Mouse (Mus musculus): ENCODE results near the gene Klf15. TPM values are rescaled to one million over a fixed set of nuclear protein-coding genes. Genes with fewer than 3 reads are reported as not detected.
A peak's percentile ranks its signal among the peaks of the same experiment; 100 is the strongest.

Gene Klf15
- polyA plus RNA-seq (2015; fragmentation: Nextera tagmentation; extraction: Ambion mirVana), result 5.0 and 5.1 TPM in 2 replicates

DNA sequence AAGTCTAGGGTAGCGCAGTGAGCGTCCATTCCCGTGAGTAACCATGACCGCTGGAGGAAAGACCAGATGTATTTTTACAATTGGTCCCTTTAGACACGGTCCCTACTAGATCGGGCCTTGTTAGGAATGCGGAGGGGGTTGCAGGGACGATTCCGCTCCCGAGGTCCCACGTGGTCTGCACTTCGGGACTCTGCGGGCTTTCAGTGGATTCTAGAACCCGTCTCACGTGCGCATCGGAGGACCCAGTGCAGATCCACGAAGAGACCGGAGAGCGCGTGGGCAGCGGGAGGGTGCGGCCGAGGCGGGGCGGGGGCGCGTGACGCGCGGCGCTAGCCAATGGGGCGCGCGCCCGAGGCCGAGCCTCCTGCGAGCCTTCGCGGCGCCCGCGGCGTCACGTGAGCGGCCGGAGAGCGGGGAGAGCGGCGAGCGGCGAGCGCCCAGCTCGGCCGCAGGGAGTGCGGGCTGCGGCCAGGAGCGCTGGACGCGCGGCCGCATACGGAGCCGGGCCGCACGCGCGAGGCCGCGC, at the start of gene Klf15:
TSS of gene Klf15 (plus strand) at position 396 of the 526 bp plus-strand sequence.
- no peak within 1 kb of the TSS for H3K27ac ChIP-seq
- H3K4me1 ChIP-seq, result peaks cover 16% of the 10 kb centered on the region
- no peaks in the 10 kb centered on the region for H3K9me3 ChIP-seq
- H3K4me3 ChIP-seq, result peak within 1 kb of the TSS; percentile 66
- peaks cover 40% of the 10 kb centered on the region for H3K27me3 ChIP-seq
- peak within 1 kb of the TSS; percentile 76 for H3K9ac ChIP-seq
- H3K36me3 ChIP-seq, result no peaks in the 10 kb centered on the region; the same call in 1 of the 2 replicates
- H3K4me2 ChIP-seq (replicated peaks), result peak within 1 kb of the TSS; percentile 100
- WGBS, result under 1% methylated on average over 68 of the region's 70 CpGs
- ATAC-seq (ENCODE audit: low FRiP score, low read depth), result peak; percentile 78

DNA sequence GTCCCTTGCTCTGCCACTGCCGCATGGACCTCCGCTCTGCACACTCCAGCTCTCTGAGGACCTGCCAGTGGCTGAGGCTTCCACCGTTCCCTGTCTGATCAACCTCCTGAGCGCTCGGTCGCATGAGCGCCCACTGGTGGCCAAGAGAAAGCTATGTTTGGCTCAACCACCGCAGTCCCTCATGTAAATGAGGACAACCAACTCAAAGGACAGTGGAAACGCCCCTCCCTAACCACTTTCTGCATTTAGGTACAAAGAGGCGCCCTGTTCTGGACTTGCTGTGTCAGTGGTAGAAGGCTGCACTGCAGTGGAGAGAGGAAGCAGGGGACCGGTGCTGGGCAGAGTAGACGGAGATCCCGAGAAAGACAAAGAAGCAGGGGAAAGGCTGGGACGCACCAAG, 39.8 kb upstream of the Klf15 start:
- no peaks in the 10 kb centered on the region for H3K36me3 ChIP-seq
- no peaks in the 10 kb centered on the region for H3K9me3 ChIP-seq
- peak overlapping the region; percentile 49 for H3K4me2 ChIP-seq (replicated peaks)
- ATAC-seq (ENCODE audit: low FRiP score, low read depth), result peak; percentile 73
- H3K27me3 ChIP-seq, result peaks cover 13% of the 10 kb centered on the region
- peak overlapping the region; percentile 2; the same call in 1 of the 2 replicates for H3K4me3 ChIP-seq
- no peak overlapping the region for H3K9ac ChIP-seq
- H3K27ac ChIP-seq, result no peak overlapping the region
- WGBS, result 6% methylated on average over 14 of the region's 14 CpGs
- peaks cover 7% of the 10 kb centered on the region for H3K4me1 ChIP-seq

DNA sequence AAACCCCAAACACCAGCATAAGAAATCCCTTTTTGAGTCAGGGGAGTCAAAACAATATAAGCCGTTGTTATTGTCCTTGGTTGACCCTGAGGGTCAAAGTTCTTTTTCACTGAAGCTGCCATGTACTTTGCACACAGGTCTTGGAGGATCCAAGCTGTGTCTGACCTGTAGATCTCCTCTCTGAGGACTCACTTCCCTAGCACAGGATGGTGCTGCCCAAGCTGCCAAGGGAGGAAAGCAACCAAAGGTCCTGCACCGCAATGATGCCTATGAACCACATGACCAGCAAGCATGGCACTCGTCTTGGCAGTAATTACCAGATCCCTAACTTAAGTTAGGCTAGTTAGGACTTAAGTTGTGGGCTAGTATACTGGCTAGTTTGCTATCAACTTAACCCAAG, 37.0 kb upstream of the Klf15 start:
- no peak overlapping the region for H3K27ac ChIP-seq
- H3K4me3 ChIP-seq, result no peak overlapping the region
- peaks cover 20% of the 10 kb centered on the region for H3K4me1 ChIP-seq
- no peaks in the 10 kb centered on the region for H3K36me3 ChIP-seq
- no peak overlapping the region for H3K4me2 ChIP-seq (replicated peaks)
- H3K27me3 ChIP-seq, result peaks cover 19% of the 10 kb centered on the region
- WGBS, result 70% methylated on average over 3 of the region's 3 CpGs
- no peak overlapping the region for H3K9ac ChIP-seq
- H3K9me3 ChIP-seq, result no peaks in the 10 kb centered on the region
- ATAC-seq (ENCODE audit: low FRiP score, low read depth), result no peak

DNA sequence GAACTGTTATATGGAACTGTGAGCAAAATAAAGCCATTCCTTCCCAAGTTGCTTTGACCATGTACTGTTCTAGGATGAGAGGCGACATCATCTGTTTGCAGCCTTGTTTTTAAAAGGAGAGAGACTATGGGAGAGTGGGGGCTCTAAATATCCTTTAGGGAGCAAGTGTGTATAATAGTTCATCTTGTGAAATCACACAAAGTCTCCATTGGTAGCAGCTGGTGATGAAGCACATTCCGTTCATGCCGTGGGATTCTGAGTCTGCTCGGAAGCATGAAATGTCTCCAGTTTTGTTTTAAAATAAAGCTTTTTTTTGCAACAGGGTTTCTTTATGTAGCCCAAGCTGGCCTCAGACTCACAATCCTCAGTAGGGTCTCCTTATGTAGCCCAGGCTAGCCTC, 36.4 kb upstream of the Klf15 start:
- Histone ChIP-seq H3K27me3 (peaks cover 19% of the 10 kb centered on the region), H3K9me3 (no peaks in the 10 kb centered on the region), H3K4me2 (replicated peaks) (no peak overlapping the region), H3K36me3 (no peaks in the 10 kb centered on the region), H3K4me1 (peaks cover 20% of the 10 kb centered on the region), H3K27ac (no peak overlapping the region), H3K4me3 (no peak overlapping the region), H3K9ac (no peak overlapping the region)
- no peak for ATAC-seq (ENCODE audit: low FRiP score, low read depth)
- WGBS, result 75% methylated on average over 4 of the region's 4 CpGs

DNA sequence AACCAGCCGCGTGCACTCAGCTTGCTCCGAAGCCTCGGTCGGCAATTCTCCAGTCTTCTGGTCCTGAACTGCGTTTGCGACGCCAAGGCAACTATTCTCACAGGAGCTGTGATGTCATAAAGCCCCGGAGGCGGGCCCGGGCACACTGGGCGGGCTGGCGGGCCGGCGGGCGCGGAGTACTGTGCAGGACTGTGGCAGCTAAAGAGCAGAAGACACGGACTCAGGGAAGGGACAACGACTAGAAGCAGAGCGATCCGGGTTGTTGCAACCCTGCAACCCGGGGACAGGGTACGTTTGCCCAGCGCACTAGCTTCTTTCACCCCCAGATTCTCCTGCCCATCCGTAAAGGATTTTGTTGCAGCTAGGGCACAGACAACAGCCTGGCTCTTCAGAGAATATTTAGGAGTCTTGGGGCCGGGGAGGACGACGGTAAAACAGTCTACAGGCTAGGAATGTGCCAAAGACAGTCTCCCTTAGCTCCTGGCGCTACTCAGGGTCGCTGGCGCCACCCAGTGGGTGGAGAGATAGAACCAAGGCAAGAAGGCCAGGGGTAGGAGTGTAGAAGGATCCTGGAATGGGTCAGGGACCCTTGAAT, 33.9 kb upstream of the Klf15 start, which contains the start of gene Cfap100:
TSS of gene Cfap100 (minus strand) at position 418 of the 595 bp plus-strand sequence.
- Histone ChIP-seq H3K27me3 (peaks cover 19% of the 10 kb centered on the region), H3K4me3 (peak within 1 kb of the TSS; percentile 50), H3K4me2 (replicated peaks) (peak within 1 kb of the TSS; percentile 86), H3K27ac (no peak within 1 kb of the TSS), H3K36me3 (no peaks in the 10 kb centered on the region), H3K9me3 (no peaks in the 10 kb centered on the region), H3K9ac (peak within 1 kb of the TSS; percentile 66), H3K4me1 (peaks cover 14% of the 10 kb centered on the region)
- ATAC-seq (ENCODE audit: low FRiP score, low read depth), result peak; percentile 84
- under 1% methylated on average over 31 of the region's 31 CpGs for WGBS

DNA sequence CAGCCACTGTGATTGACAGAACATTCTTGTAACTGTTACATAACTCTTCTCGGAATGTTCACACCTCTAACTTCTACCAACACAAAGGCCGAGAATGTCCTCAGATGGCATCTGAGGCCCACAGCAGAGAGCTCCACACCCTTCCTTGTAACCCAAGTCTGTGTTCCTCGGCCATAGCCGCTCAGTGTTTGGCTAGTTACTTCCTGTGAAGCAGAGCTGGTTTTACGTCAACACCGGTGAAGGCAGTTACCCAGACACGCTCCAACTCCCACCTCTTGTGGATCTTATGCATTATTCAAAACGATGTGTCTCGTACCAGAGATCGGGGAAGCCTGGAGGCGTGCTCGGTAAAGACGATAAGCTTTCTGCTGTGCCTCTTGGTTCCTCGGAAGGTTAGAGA, 32.5 kb upstream of the Klf15 start:
- Histone ChIP-seq H3K4me1 (peaks cover 14% of the 10 kb centered on the region), H3K4me3 (no peak overlapping the region), H3K27me3 (peaks cover 19% of the 10 kb centered on the region), H3K36me3 (no peaks in the 10 kb centered on the region), H3K27ac (no peak overlapping the region), H3K4me2 (replicated peaks) (no peak overlapping the region), H3K9me3 (no peaks in the 10 kb centered on the region), H3K9ac (no peak overlapping the region)
- 86% methylated on average over 14 of the region's 14 CpGs for WGBS
- ATAC-seq (ENCODE audit: low FRiP score, low read depth), result no peak

DNA sequence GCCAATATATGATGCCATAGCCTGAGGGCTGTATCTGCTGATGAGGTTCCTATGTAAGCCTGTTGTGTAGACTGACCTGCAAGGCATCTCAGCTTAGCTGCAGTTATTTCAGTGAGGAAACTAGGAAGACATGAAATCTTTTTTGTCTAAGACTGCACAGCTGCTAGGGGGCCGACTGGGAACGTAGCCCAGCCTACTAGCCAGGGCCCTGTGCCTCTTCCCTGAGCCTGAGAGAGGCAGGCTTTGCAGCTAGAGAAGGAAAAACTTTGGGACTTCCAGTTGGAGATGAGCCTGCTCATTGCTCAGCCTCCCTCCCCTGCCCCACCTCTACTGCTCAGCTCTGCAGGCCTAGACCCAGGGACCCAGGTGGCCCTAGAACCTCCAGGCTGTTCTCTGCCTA, 30.9 kb upstream of the Klf15 start:
- WGBS, result 60% methylated on average over 2 of the region's 2 CpGs
- H3K27ac ChIP-seq, result no peak overlapping the region
- H3K27me3 ChIP-seq, result peaks cover 16% of the 10 kb centered on the region

DNA sequence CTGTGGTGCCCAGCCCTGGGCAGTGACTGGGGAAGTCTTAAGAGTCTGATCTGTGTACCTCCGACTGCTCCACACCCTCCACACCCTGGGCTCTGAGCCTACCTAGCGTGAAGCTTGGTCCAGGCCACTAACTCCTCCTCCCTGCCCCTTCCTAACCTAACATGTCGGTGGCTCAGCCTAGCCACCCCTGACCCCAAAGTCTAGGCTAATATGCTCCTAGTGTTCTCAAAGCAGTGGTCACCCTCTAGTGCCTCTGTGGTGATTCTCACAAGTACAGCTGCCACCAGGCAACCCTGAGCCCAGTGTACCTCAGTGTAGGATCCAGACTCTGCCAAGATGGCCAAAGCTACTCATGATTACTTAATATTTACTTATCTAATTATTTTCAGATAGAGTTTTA, 27.7 kb upstream of the Klf15 start:
- ATAC-seq (ENCODE audit: low FRiP score, low read depth), result 0 out of 2 replicates have a peak, but pooled peaks have one; percentile 44
- H3K27me3 ChIP-seq, result no peaks in the 10 kb centered on the region
- WGBS, result 61% methylated on average over 3 of the region's 3 CpGs
- no peak overlapping the region for H3K27ac ChIP-seq
- no peaks in the 10 kb centered on the region for H3K4me1 ChIP-seq
- no peak overlapping the region for H3K4me3 ChIP-seq
- H3K4me2 ChIP-seq (replicated peaks), result no peak overlapping the region
- peaks cover 5% of the 10 kb centered on the region; the same call in 1 of the 2 replicates for H3K9me3 ChIP-seq
- no peak overlapping the region for H3K9ac ChIP-seq
- H3K36me3 ChIP-seq, result no peaks in the 10 kb centered on the region

More for the DNA sequence above, 30.9 kb upstream of the Klf15 start:
- Histone ChIP-seq H3K4me1 (peaks cover 14% of the 10 kb centered on the region), H3K9me3 (no peaks in the 10 kb centered on the region), H3K9ac (no peak overlapping the region), H3K36me3 (no peaks in the 10 kb centered on the region), H3K4me2 (replicated peaks) (no peak overlapping the region), H3K4me3 (no peak overlapping the region)
- no peak for ATAC-seq (ENCODE audit: low FRiP score, low read depth)

DNA sequence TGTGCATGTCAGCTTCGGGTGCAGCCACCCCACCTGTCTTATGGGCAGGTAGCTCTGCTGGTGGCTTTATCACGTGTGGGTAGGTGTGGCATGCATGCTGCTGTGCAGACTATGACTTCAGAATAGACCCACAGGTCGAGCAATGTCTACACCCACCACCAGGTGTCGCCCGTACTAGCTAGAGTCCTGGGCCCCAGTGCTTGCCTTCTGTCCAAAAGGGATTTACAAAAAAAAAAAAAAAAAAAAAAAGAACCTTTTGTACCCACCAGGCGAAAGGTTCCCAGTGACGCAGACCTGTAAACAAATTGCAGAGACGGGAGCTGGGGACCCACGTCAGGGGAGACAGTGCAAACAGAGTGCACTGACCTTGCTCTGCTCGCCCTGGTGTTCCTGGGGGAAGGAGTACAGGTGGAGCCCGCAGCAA, 27.2 kb upstream of the Klf15 start:
- Histone ChIP-seq H3K4me3 (no peak overlapping the region), H3K4me1 (no peaks in the 10 kb centered on the region), H3K27me3 (no peaks in the 10 kb centered on the region), H3K9me3 (peaks cover 5% of the 10 kb centered on the region; the same call in 1 of the 2 replicates), H3K4me2 (replicated peaks) (no peak overlapping the region), H3K36me3 (no peaks in the 10 kb centered on the region), H3K9ac (no peak overlapping the region), H3K27ac (no peak overlapping the region)
- 18% methylated on average over 11 of the region's 11 CpGs for WGBS
- peak; percentile 57; the same call in 1 of the 2 replicates for ATAC-seq (ENCODE audit: low FRiP score, low read depth)

DNA sequence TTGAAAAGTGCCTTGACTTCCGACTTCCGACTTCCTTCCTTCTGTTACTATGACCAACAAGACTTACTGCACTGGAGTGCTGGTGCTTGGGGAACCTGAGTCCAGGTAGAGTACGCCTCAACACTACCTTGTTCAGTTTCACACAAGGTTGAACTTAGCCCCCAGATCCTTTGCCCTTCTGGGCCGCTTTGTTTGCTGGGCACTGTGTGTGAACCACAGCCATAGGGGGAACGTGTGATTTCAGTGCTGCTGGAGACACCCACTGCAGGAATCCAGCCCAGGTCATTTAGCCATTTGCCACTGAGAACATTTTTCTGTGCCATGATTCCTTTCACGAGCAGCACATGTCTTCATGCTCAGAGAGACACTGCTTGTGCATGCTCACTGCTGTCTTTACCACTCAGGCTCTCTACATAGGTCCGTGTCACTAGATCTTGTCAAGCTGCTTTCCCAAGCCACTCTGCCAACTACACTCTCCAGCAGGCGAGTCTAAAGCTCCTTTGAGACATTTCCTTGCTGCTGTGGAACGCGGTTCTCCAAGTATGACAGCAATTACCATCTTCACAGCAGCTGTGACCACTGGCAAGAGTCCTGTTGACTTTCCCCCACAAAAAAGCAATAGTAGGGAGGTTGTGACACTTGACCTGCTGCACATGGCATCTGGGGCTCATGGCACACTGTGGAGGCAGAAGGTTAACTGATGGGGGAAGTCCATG, 26.0 kb upstream of the Klf15 start:
- H3K27me3 ChIP-seq, result no peaks in the 10 kb centered on the region
- WGBS, result 85% methylated on average over 10 of the region's 10 CpGs
- peaks cover 5% of the 10 kb centered on the region; the same call in 1 of the 2 replicates for H3K9me3 ChIP-seq
- no peaks in the 10 kb centered on the region for H3K4me1 ChIP-seq
- H3K4me3 ChIP-seq, result no peak overlapping the region
- ATAC-seq (ENCODE audit: low FRiP score, low read depth), result no peak
- no peak overlapping the region for H3K4me2 ChIP-seq (replicated peaks)
- no peak overlapping the region for H3K27ac ChIP-seq
- H3K9ac ChIP-seq, result no peak overlapping the region
- no peaks in the 10 kb centered on the region for H3K36me3 ChIP-seq

DNA sequence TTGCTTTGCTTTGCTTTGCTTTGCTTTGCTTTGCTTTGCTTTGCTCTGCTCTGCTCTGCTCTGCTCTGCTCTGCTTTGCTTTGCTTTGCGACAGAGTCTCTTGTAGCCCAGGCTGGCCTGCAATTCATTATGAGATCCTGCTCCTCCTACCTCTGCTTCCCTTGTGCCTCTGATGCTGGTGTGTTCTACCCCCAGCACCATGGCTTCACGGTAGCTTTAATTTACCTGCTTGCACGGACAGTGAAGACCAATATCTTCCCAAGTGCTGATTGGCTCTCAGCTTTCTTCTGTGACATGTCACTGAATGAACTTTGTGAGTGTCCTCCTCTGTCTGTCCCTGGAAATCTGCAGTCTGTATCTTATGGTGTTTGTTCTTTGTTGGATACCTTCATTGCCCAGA, 25.3 kb upstream of the Klf15 start:
- no peaks in the 10 kb centered on the region for H3K4me1 ChIP-seq
- H3K9me3 ChIP-seq, result peaks cover 5% of the 10 kb centered on the region; the same call in 1 of the 2 replicates
- H3K4me3 ChIP-seq, result no peak overlapping the region
- H3K9ac ChIP-seq, result no peak overlapping the region
- H3K27ac ChIP-seq, result no peak overlapping the region
- no peak for ATAC-seq (ENCODE audit: low FRiP score, low read depth)
- H3K27me3 ChIP-seq, result no peaks in the 10 kb centered on the region
- H3K36me3 ChIP-seq, result no peaks in the 10 kb centered on the region
- 88% methylated on average over 3 of the region's 3 CpGs for WGBS
- no peak overlapping the region for H3K4me2 ChIP-seq (replicated peaks)

DNA sequence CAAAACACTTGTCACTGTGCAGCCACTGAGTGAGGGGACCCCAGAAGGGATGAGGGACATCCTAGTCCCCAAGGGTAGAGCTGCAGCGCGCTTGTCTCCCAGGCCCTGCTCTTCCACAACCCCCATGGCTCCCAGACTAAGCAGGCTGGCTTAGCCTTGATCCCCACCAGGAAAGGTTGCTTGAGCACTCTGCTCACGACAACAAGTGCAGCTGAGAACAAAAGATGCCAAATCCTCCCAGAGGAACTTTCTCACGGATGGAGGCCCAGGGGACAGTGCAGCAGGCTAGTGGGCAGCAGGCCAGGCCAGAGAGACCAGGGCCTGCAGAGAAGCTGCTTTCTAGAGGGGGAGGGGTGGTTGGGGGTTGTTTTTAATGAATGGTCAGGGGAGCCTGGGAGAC, 15.5 kb upstream of the Klf15 start:
- no peak overlapping the region for H3K9ac ChIP-seq

More for the DNA sequence above, 15.5 kb upstream of the Klf15 start:
- Histone ChIP-seq H3K36me3 (no peaks in the 10 kb centered on the region), H3K4me1 (no peaks in the 10 kb centered on the region), H3K4me3 (no peak overlapping the region), H3K27me3 (no peaks in the 10 kb centered on the region), H3K27ac (no peak overlapping the region), H3K9me3 (no peaks in the 10 kb centered on the region), H3K4me2 (replicated peaks) (no peak overlapping the region)
- ATAC-seq (ENCODE audit: low FRiP score, low read depth), result no peak
- WGBS, result 54% methylated on average over 4 of the region's 4 CpGs

Measured in limb, embryonic 13.5 days (tissue).